ENCODE assay signal across 11 mouse cellular contexts in the genomic region with DNA sequence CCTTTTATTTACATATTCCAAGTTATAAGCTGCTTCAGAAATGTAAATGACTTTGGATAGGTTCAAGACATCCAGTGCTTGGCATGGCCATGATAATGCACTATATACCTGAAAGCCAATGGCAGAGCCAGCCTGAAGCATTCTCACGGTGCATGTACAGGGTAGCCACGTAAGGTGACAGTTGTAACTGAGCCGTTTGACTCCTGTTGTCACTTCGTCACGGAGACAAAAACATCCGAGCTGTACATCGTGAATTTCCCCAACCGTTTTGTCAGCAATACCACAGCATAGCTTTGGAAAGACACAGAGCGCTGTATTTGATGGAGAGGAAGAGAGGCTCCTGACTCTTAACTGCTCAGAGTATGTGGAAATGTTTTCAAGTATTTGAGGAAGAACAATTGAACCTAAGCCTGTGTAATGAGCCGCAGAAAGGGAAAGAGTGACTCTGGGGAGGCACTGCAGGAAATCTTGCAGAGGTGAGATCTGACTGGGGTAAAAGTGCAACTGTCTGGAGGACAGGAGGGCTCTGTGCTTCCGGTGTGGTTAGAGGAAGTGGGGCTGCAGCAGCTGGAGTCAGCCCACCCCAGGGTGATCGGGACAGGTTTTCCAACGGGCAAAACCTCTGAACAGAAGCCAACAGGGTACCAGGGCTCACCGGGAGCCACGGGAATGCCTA. TPM values are rescaled to one million over a fixed set of nuclear protein-coding genes. Genes with fewer than 3 reads are reported as not detected.
DNase-seq lines count a peak whose midpoint lies in the region; ATAC-seq and TF ChIP-seq lines count a peak whose summit lies in the region.
"Had no signal": no experiment of that assay in that cellular context is flagged by ENCODE, and none has a peak within 500 bp of the region (broad histone marks: within the 10 kb centered on the region; RNA-seq: fewer than 3 reads in every experiment).

No protein-coding gene starts in this region.

- 50% methylated on average over 15 of the region's 15 CpGs for WGBS in heart, postnatal 0 days
- 2% methylated on average over 15 of the region's 15 CpGs for WGBS in thymus, adult 2 months

- H3K4me1 ChIP-seq in heart, postnatal 0 days (ENCODE audit: control insufficient read depth, insufficient read depth) = no peaks in the 10 kb centered on the region
- peaks cover 13% of the 10 kb centered on the region for H3K4me1 ChIP-seq in megakaryocyte, embryonic 14.5 days
- peaks cover 38% of the 10 kb centered on the region for H3K4me1 ChIP-seq in thymus, adult 2 months (replicated peaks; ENCODE audit: control insufficient read depth, insufficient read depth, low read length)
- H3K4me1 ChIP-seq: forebrain, embryonic 13.5 days had no signal

- no peak overlapping the region for H3K9ac ChIP-seq in heart, postnatal 0 days (replicated peaks; ENCODE audit: low read depth, low read length)
- H3K9ac ChIP-seq: forebrain, embryonic 13.5 days; limb, embryonic 13.5 days had no signal

- H3K9me3 ChIP-seq in heart, postnatal 0 days (replicated peaks; ENCODE audit: control insufficient read depth, low read length) = no peaks in the 10 kb centered on the region
- H3K9me3 ChIP-seq in megakaryocyte, embryonic 14.5 days = peaks cover 17% of the 10 kb centered on the region
- H3K9me3 ChIP-seq: forebrain, embryonic 13.5 days; limb, embryonic 13.5 days had no signal

- TF ChIP-seq EP300 in heart, postnatal 0 days (IDR thresholded peaks at IDR 0.05; ENCODE audit: low read depth) = no peak

- H3K36me3 ChIP-seq in heart, postnatal 0 days (replicated peaks; ENCODE audit: control insufficient read depth, insufficient read depth, low read length) = no peaks in the 10 kb centered on the region
- H3K36me3 ChIP-seq in megakaryocyte, embryonic 14.5 days (replicated peaks; ENCODE audit: low read length) = no peaks in the 10 kb centered on the region
- no peaks in the 10 kb centered on the region for H3K36me3 ChIP-seq in thymus, adult 2 months (ENCODE audit: control insufficient read depth, insufficient read depth, low read length)
- H3K36me3 ChIP-seq: limb, embryonic 13.5 days had no signal

- no peak for DNase-seq in heart, postnatal 0 days (ENCODE audit: low spot score)
- no peak for DNase-seq in heart, adult 8-10 months (ENCODE audit: low spot score)
- DNase-seq in thymus, adult 2 months = peak; percentile 83
- no peak for DNase-seq in embryo, embryonic 10 days (ENCODE audit: low spot score)
- no peak for DNase-seq in urinary bladder, postnatal 14 days (ENCODE audit: low spot score)
- DNase-seq in right cerebral cortex, postnatal 10 days (ENCODE audit: low spot score in 2 of 2) = no peak

- TF ChIP-seq CTCF in heart, postnatal 0 days (IDR thresholded peaks at IDR 0.05; ENCODE audit: low read depth) = no peak
- TF ChIP-seq CTCF in thymus, adult 2 months (IDR thresholded peaks at IDR 0.05; ENCODE audit: borderline replicate concordance, control insufficient read depth, extremely low read depth, insufficient read depth, low read length, poor library complexity) = no peak

- H3K4me3 ChIP-seq in heart, postnatal 0 days (ENCODE audit: low read depth, low read length) = no peak overlapping the region
- H3K4me3 ChIP-seq in megakaryocyte, embryonic 14.5 days (replicated peaks) = peak overlapping the region; percentile 77
- peak overlapping the region; percentile 52 for H3K4me3 ChIP-seq in thymus, adult 2 months (ENCODE audit: control insufficient read depth, insufficient read depth, low read length)
- H3K4me3 ChIP-seq: forebrain, embryonic 13.5 days; limb, embryonic 13.5 days had no signal

- H3K27ac ChIP-seq in heart, postnatal 0 days (ENCODE audit: low read depth) = peak overlapping the region; percentile 7; the same call in 1 of the 2 replicates
- H3K27ac ChIP-seq in thymus, adult 2 months (ENCODE audit: control insufficient read depth, insufficient read depth, low read length) = peak overlapping the region; percentile 98
- H3K27ac ChIP-seq: forebrain, embryonic 13.5 days; hindbrain, postnatal 0 days; limb, embryonic 13.5 days had no signal

- no peak for ATAC-seq in heart, postnatal 0 days (ENCODE audit: insufficient read depth, low read depth)
- peak; percentile 83 for ATAC-seq in activated CD4-positive, CD25-positive, alpha-beta regulatory T cell, adult 4 months
- ATAC-seq: forebrain, embryonic 13.5 days; hindbrain, postnatal 0 days had no signal

- no peak for TF ChIP-seq POLR2A in thymus, adult 2 months (IDR thresholded peaks at IDR 0.05; ENCODE audit: control insufficient read depth, extremely low read depth, insufficient read depth, low read length, poor library complexity)

- H3K27me3 ChIP-seq in heart, postnatal 0 days (ENCODE audit: control insufficient read depth, insufficient read depth, low read length) = no peaks in the 10 kb centered on the region
- H3K27me3 ChIP-seq in megakaryocyte, embryonic 14.5 days (replicated peaks) = peaks cover 6% of the 10 kb centered on the region
- H3K27me3 ChIP-seq in thymus, adult 2 months (ENCODE audit: control insufficient read depth, insufficient read depth, low read length) = no peaks in the 10 kb centered on the region
- H3K27me3 ChIP-seq: limb, embryonic 13.5 days had no signal

- peak overlapping the region; percentile 5; the same call in 1 of the 2 replicates for H3K4me2 ChIP-seq in heart, postnatal 0 days (ENCODE audit: low read depth, low read length)
- H3K4me2 ChIP-seq: forebrain, embryonic 13.5 days; limb, embryonic 13.5 days had no signal

RNA-seq across cellular contexts. Expression of a gene that starts 31.8 kb away (rescaled TPM):
- 3.6 and 4.1 TPM in 2 replicates for total RNA-seq in heart, postnatal 0 days (2014; rRNA removed; ENCODE audit: low replicate concordance)
- 0.60 and 0.73 TPM in 2 replicates for polyA plus RNA-seq in heart, postnatal 0 days (2015; fragmentation: Nextera tagmentation; extraction: Ambion mirVana)
- under 1 TPM; 0.19 to 0.98 (median 0.59) TPM for total RNA-seq in heart, adult 8-10 months (2022)
- polyA plus RNA-seq in activated CD4-positive, CD25-positive, alpha-beta regulatory T cell, adult 4 months (2017; shearing (Covaris generic)) = 10 to 100 TPM; 42.3 to 58.3 TPM
- polyA plus RNA-seq in megakaryocyte, embryonic 14.5 days (2012; ENCODE audit: insufficient read depth, low replicate concordance) = 0.55 and 3.9 TPM in 2 replicates
- polyA plus RNA-seq in thymus, adult 2 months (2012; rRNA removed) = 73.0 and 79.2 TPM in 2 replicates

RNA-seq across cellular contexts. Expression of a gene that starts 45.3 kb away (rescaled TPM):
- total RNA-seq in heart, postnatal 0 days (2014; rRNA removed; ENCODE audit: low replicate concordance) = 28.9 and 33.4 TPM in 2 replicates
- polyA plus RNA-seq in heart, postnatal 0 days (2015; fragmentation: Nextera tagmentation; extraction: Ambion mirVana) = 29.9 and 30.6 TPM in 2 replicates
- 10 to 100 TPM; 15.7 to 18.4 (median 17.0) TPM for total RNA-seq in heart, adult 8-10 months (2022)
- polyA plus RNA-seq in activated CD4-positive, CD25-positive, alpha-beta regulatory T cell, adult 4 months (2017; shearing (Covaris generic)) = 10 to 100 TPM; 40.3 to 43.7 TPM
- polyA plus RNA-seq in megakaryocyte, embryonic 14.5 days (2012; ENCODE audit: insufficient read depth, low replicate concordance) = 9.0 and 19.8 TPM in 2 replicates
- polyA plus RNA-seq in thymus, adult 2 months (2012; rRNA removed) = 20.7 and 25.0 TPM in 2 replicates
